Mouse (Mus musculus): ENCODE data around the gene BC037034.
"Not testable (repeated sequence)": the region's sequence is repeated elsewhere in the genome, so short reads cannot be mapped to it uniquely, and the experiment has no call there.

BC037034 gene

DNA sequence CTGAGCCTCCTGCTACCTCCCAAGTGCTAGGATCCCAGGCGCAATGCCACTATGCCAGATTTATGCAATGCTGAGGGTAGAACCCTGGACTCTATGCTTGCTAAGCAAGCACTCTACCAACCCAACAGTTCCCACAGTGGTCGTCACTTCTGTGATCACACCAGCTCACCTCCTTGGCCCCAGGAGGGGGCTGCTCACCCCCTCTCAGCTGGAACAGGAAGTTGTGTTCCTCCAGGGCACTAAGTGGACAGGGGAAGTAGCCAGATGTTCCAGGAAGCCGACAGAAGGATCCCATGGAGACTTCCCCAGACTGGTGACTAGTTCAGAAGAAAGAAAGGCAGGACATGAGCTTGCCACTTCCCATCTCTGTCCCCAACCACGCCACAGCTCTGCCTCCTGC, 1.8 kb downstream of the BC037034 start:
- DNase-seq (ENCODE audit: low read depth) = no peak

DNA sequence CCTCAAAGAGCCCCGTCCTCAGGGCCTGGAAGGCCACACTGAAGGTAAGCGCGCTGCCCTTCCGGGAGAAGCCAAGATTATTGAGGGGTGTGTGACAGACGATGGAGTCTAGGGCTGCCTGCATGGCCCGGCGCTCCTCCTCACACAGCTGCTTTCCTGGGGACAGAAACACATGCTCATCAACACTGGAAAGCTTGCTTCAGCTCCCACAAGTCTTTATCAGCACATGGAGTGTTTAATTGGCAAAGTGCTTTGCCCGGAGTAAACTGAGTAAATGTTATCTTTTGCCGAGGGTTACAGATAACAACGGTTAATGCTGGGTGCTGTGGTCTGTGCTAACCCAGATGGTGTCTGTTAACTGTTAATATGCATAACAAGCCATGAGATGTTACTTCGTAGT, 3.0 kb downstream of the BC037034 start:
- no peak for DNase-seq (ENCODE audit: low read depth)

DNA sequence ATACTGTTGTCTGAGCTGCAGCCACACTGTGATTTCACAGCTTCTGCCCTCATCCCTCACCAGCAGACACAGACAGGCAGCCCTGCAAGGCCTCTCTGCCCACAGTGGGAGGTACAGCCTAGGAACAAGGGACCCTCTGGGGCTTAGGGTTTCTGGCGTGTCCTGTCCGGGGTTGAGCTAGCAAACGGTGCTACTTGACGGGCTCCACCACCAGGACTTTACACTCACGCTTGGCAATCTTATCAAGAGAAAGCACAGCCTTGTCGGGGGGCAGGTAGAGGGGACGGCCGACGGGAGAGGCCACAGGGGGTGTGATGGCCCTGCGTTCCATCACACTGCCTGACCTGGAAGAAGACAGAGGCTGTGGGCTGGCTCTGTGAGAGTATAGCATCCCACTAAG, 3.8 kb downstream of the BC037034 start:
- DNase-seq (ENCODE audit: low read depth) = no peak

DNA sequence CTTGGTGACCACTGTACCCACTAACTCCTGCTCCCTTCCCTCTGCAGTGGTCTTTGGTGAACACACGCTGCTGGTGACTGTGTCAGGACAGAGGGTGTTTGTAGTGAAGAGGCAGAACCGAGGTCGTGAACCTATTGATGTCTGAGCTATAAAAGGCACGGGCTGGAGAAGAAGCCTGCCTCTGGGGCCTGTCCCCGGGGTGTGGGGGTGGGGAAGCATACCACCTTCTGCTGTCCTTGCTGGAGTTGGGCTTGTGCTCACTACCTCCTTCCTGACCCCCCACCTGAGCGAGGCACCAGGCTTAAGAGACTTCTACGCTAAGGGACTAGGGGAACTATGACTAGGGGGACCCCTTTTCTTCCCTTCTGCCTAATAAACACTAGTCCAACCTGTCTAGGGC, 4.8 kb downstream of the BC037034 start:
- no peak for DNase-seq (ENCODE audit: low read depth)

DNA sequence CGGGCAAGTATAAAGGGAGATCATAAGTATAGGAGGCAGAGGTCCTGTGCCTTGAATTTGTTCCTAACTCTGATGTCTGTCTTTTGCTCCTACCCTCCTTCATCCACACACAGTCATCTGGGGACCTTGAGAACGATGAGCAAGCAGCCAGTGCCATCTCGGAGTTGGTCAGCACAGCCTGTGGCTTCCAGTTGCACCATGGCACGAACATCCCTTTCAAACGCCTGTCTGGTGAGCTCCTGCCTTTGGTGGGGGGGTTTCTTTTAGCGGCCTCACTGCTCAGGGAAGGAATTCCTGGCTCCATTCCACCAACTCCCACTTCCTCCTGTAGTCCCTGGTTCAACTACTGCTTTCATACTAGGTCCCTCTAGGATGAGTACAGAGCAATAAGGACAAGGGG, 5.3 kb downstream of the BC037034 start:
- DNase-seq (ENCODE audit: low read depth) = no peak

DNA sequence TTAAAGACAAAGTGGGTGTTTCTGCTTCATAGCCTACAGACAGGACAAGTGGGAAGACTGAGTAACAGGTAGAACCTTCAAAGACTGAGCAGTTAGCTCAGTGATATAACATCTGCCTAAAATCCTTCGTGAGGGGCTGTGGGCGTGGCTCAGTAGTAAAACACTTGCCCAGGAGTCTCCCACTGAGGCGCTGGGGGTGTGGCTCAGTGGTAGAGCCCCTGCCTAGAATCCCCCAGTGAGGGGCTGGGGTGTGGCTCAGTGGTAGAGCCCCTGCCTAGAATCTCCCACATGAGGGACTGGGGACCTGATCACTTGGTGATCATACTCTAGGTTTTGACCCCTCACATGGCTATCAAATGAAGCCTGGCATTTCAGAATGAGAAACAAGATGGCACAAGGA, 5.8 kb downstream of the BC037034 start:
- DNase-seq (ENCODE audit: low read depth) = no peak

DNA sequence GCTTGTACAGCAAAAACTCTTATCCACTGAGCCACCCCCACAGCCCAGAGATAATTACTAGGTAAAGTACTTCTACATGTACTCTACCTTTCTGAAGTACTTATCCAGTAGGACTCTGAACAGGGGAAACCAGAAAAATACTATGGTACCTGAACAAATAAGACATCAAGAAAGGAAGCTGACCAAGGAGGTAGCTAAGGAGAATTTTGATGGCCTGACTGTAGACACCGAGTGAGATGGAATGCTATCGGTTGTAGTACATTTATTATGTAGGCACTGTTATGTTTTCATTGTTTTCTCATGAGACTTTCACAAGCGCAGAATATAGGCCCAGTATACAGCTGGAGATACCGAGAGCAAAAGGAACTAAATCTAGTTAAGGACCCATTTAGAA, 6.3 kb downstream of the BC037034 start:
- no peak for DNase-seq (ENCODE audit: low read depth)

DNA sequence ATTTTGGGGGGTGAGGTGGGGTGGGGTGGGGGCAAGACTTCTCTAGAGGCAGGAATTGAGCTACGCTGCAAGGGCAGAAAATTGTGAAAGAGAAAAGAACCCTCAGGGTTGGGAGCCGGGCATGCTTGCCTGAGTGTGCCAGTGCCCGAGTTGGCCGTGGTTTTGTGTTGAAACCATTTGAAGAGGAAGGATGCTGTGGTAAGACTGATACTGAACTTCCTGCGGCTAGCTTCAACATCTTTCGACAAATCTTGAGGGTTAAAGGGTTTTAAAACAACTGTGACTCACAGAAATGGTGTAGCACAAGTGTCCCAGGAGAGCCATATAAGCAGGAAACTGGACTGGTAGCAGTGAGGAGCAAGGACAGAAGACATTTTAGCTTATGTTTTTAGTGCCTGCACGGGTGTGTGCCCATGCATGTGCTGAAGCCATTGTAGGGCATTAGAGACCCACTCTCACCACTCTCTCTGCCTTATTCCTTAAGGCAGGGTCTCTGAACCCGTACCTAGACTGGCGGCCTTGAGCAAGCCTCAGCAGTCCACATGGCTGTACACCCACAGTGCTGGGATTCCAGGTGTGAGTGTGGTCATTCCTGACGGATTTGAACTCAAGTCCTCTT, 6.8 kb downstream of the BC037034 start:
- DNase-seq (ENCODE audit: low read depth) = no peak

DNA sequence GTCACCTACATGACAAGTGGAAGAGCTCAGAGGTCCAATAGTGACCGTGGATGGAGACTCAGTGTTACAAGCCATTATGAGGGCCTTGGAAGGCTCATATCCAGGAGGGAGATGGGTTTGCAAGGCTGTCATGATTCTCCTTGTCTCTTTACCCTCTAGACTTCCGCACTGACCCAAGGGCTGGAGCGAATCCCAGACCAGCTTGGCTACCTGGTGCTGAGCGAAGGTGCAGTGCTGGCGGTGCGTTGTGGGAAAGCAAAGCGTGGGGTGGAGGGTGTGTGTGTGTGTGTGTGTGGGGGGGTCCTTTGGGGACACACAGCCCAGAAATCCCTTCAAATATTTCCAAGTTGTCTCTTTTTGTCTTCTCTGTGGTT, 7.8 kb downstream of the BC037034 start:
- no peak for DNase-seq (ENCODE audit: low read depth)

DNA sequence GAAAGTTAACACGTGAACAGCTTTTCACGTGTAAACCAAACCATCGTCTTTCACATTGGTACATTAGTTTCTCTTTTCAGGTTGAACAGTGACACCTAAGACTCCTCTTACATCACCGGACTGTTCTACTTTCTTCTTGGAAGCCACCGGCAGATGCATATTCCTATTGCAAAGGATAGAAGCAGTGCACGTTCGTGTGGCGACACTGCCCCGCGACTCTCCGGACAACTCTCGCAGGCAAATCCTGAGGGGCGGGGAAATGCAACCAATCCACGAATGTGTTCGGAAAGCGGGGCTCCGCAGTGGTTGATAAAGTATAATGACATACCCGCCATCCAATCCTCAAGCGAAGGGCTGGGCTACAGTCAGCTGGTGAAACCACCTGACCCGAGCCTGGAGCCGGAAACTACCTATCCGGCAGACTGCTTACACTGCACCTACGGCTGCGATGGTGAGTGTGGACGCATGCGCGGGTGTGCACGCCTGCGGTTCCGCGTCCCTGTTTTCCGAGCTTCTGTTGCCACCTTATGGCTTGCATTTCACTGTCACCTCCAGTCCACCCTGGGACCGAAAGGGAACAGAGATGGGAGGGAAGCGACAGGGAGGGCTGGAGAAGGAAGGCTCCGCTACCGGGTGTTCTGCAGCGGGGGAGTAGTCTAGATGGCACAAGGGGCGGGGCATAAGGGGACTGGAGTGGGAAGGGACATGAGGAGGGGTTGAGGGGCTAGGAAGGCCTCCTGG, 8.3 kb downstream of the BC037034 start, which contains the start of gene Lamtor4:
TSS of gene Lamtor4 (plus strand) at position 130 of the 741 bp plus-strand sequence.
- DNase-seq (ENCODE audit: low read depth) = peak; percentile 94

DNA sequence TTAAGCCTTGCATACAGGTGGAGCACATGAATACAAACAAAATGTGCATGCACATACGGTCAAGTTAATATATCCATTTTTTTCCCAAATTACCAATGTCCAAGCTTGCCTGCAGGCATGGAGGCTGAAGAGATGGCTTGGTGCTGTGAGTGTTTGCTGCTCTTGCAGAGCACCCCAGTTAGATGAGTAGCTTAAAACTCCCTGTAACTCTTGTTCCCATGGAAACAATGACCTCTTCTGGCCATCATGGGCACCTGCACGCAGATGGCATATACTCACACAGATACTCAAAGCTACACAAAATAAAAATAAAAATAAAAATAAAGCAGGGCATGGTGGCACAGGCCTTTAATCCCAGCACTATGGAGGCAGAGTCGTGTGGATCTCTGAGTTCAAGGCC, 10.8 kb downstream of the BC037034 start:
- DNase-seq (ENCODE audit: low read depth) = no peak

DNA sequence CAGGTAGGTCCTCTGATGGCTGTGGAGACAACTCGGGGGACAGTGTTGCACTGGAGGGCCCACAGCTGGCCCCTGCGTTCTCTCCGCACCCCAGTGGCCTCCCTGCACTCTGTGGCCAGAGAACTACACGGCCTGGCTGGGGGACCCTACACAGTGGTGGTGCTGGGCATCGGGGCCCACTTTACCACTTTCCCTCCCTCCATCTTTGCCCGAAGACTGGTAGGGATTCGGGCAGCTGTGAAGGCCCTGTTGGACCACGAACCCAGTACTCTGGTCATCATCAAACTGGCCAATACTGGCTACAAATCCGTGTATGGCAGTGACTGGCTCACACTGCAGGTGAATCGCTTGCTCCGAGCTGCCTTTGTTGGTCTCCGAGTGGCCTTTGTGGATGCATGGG, 12.7 kb downstream of the BC037034 start:
- DNase-seq (ENCODE audit: low read depth) = no peak

DNA sequence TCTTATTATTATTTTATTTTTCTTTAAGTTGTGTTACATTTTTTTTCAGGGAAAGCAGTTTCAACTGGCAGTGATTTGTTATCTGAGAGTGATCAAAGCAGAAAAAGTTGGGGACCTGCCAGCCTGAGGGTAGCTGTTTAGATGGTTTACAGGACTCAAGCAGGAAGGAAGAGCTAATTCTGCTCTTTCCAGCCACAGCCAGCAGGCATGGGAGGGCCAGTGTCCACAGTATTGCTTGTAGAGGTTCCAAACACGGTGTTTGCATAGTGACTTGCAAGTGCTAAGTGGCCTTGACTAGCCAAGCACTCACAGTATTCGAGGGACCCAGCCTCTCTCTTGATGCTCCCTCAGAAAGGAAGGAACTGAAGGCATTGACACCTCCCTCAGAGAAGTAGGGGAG, 22.3 kb downstream of the BC037034 start:
- DNase-seq (ENCODE audit: low read depth) = no peak

DNA sequence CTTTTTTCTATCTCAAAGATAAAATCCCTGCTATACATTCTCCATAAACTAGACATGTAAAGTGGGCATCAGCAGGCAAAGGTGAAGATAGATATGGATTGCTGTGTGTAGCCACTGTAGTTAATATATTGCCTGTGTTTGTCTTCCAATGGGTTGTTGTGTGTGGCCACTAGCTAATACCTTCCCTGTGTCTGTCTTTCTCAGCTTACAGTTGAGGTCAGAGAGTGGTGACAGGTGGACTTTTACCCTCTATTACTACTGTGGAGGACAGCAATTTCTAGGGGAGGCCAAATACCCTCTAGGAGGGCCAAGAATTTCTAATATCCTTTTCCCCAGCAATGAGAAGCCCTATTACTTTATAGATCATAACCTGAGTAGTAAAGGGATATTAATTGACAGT, 29.6 kb downstream of the BC037034 start:
- DNase-seq (ENCODE audit: low read depth) = no peak

DNA sequence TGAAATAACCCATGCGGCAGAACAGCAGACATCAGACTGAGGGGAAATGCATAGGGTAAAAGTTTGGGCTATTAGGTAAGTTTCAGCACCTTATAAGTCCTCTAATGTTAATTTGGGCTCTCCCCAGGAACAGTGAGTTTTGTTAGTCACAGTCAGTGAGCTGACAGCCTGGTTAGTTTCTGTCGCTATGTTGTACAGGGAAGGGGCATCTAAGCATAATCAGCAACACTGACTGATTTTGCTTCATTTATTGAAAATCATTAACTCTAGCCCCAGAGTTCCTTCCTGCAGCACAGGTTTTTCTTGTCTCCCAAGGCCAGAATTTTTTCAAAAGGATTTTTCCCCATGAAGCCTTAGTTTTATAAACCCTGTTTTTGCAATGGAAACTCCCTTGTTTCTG, 30.1 kb downstream of the BC037034 start:
- DNase-seq (ENCODE audit: low read depth) = no peak

DNA sequence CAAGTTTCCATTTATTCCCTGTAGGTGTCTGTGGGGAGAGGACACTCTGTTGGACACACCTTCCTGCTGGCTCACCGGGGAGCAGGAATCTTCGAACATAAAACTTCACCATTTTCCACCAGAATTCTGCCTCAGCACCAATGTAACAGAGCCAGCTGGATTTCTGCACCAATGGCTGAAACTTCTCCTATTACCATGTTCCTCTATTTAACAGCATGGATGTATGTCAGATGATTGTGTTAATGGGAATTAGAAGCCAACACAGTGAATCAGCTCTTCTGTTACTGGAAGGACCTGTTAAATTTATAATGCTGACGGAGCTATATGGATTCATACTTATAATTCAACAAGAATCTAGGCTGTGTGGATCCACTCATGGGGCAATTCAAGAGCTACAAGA, 34.3 kb downstream of the BC037034 start:
- DNase-seq (ENCODE audit: low read depth) = no peak

DNA sequence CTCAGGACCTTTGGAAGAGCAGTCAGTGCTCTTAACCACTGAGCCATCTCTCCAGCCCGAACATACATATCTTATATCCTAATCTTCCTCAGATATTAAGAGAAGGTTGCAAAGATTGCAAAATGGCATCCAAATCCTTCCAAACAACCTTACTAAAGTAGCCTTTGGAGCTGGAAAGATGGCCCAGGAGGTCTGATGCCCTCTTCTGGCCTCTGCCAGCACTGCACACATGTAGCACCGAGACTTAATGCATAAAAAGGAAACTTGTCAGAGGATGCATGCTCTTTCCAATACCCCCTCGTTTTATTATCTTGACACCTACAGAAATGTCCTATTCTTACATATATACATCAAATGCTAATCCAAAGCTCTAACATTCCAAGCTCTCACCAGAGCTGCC, 35.8 kb downstream of the BC037034 start:
- peak; percentile 30 for DNase-seq (ENCODE audit: low read depth)

DNA sequence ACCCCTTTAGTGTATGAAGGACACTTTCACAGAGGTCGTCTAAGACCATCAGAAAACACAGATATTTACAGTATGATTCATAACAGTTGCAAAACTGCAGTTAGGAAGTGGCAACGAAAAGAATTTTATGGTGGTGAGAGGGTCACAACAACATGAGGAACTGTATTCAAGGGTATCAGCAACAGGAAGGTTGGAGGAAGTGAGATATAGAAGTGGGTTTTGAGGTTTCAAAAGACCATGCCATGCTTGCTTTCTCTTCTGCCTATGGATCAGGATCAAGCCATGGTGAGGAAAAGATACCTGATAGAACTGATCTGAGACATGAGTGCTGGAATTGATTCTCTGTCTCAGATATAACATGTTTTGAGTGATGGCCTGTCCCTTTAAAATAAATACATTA, 36.5 kb downstream of the BC037034 start:
- no peak for DNase-seq (ENCODE audit: low read depth)

DNA sequence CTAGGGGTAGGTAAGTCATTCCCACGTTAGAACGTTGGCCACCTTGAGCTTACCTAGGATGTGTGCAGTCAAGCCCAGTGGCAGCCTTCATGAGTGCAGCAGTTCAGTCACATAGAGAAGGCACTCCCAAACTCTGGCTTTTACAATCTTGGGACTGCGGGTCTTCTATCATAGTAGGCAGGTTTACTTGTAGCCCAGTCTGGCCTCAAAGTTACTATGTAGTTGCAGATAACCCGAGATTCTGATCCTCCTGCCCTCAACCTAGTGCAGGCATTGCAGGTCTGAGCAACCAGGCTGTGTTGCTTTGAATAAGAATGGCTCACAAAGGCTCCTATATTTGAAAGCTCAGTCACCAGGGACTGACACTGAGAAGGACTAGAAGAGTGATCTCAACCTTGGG, 37.3 kb downstream of the BC037034 start:
- no peak for DNase-seq (ENCODE audit: low read depth)

DNA sequence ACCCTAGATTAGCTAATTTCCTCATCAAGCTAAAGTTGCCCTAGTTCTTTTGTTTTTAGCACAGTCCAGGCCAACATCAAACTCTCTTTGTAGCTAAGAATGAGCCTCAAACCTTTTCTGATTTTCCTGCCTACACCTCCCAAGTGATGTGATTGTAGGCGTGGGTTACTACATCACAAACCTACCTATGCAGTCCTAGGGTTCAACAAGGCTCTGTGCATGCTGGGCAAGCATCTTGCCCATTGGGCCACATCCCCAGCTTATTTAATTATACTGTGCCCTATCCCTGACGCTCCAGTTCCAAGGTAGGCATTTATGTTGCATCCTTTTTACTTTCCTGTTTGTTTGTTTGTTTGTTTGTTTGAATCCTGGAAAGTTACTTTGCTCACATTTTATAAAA, 38.1 kb downstream of the BC037034 start, which contains the start of gene Nxpe5:
TSS of gene Nxpe5 (plus strand) at position 199 of the 400 bp plus-strand sequence.
- no peak for DNase-seq (ENCODE audit: low read depth)

DNA sequence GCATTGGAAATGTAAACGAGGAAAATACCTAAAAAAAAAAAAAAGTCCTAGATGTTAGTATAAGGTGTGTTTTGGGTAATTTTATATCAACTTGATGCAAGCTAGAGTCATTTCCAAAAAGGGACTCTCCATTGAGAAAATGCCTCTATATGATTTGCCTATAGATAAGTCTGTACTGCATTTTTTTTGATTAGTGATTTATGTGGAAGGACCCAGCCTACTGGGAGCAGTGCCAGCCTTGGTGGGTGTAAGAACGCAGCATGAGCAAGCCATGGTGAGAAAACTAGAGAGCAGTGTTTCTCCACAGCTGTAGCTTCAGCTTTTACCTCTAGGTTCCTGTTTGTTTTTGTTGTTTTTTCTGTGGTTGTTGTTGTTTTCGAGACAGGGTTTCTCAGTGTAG, 40.5 kb downstream of the BC037034 start:
- DNase-seq (ENCODE audit: low read depth) = no peak

DNA sequence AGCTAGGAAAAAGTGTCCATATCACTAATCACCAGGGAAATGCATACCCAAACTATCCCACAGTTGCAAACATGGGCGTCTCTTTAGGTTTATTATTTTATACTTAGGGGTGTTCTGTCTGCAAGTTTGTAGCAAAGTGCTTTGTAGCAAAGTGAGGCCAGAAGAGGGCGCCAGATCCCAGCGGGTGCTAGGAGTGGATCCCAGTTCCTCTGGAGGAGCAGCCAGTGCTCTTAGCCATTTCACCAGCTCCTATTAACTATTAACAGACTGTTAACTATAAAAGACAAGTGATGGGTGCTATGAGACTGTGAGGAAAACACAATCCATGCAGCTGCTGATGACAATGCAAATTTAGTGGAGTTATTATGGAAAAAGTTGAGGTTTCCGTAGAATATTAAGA, 41.7 kb downstream of the BC037034 start:
- peak; percentile 69 for DNase-seq (ENCODE audit: low read depth)

DNA sequence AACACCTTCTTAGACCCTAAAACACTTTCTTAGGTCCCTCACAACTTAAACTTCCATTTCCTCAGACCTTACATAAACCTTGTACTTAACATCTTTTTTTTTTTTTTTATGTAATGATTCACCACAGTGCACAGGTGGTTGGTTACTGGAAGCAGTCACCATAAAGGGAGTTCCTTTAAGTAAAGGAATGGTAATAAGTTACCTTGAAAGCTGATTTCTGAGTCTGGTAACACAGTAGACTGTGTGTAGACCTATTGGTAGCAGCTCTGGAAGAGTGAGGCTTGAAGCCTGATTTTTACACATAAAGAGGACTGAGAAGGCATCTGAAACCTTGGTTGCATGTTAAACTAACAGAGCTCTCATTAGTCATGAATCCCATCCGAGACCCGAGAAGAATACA, 44.0 kb downstream of the BC037034 start:
- no peak for DNase-seq (ENCODE audit: low read depth)

DNA sequence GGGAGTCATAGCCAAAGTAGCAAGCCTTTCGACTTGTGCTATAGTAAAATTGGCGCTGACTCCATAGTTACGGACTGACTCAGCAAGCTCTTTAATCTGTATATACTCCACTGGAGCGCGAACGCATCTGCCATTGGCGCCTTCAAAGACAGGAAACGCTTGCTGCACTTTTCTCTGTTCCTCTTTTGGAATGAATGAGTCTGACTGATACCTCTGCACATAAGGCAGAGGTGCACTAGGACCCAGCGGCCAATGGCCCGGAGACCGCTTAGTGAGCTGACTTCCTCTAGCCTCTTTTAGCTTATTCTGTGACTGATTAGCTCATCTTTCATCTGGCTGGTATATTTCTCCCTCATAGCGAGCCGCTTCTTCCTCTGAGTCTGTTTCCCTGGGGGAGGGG, 47.2 kb downstream of the BC037034 start:
- not testable (repeated sequence) for DNase-seq (ENCODE audit: low read depth)
